Mouse (Mus musculus) C2C12 (cell line): ENCODE results near the gene G6pc3. TPM values are rescaled to one million over a fixed set of nuclear protein-coding genes. Genes with fewer than 3 reads are reported as not detected.

ENCODE experiments used
- H3K27me3 ChIP-seq: one replicate; pipeline ENCODE4 v1.6.1; 2011; ENCODE audit not compliant: control insufficient read depth, insufficient read depth, insufficient read length
- H3K36me3 ChIP-seq: one replicate; pipeline ENCODE4 v1.6.1; 2011; ENCODE audit not compliant: control insufficient read depth, insufficient read depth
- H3K4me3 ChIP-seq: one replicate; pipeline ENCODE4 v1.5.1; 2011; ENCODE audit warnings: mild to moderate bottlenecking, control low read depth; ENCODE audit not compliant: poor library complexity, insufficient read depth, severe bottlenecking
- H3K79me2 ChIP-seq: one replicate; pipeline ENCODE4 v1.6.1; 2011; ENCODE audit not compliant: control insufficient read depth, insufficient read depth
- H3K79me3 ChIP-seq: one replicate; pipeline ENCODE4 v1.6.1; 2011; ENCODE audit warnings: low read depth, control low read depth
- H3ac ChIP-seq: one replicate; pipeline ENCODE3; 2011; ENCODE audit warnings: low read depth; ENCODE audit not compliant: control insufficient read depth, insufficient read length
- CEBPB ChIP-seq: IDR thresholded peaks from one replicate; pipeline ENCODE4 v1.6.1; 2011; ENCODE audit warnings: low read depth, mild to moderate bottlenecking, control low read depth, moderate library complexity
- CTCF ChIP-seq: IDR thresholded peaks from one replicate; pipeline ENCODE4 v1.5.1; 2011; ENCODE audit not compliant: control insufficient read depth, insufficient read depth, insufficient read length
- FOSL1 ChIP-seq: IDR thresholded peaks from one replicate; pipeline ENCODE4 v1.8.0; 2011; ENCODE audit warnings: mild to moderate bottlenecking, low read length; ENCODE audit not compliant: poor library complexity, insufficient read depth, severe bottlenecking
- MAX ChIP-seq: IDR thresholded peaks from one replicate; pipeline ENCODE4 v1.6.1; 2011; ENCODE audit warnings: mild to moderate bottlenecking, control low read depth
- MYOD1 ChIP-seq: IDR thresholded peaks from one replicate; pipeline ENCODE4 v1.6.1; 2011; ENCODE audit warnings: low read depth; ENCODE audit not compliant: control insufficient read depth, insufficient read length
- MYOG ChIP-seq: IDR thresholded peaks from one replicate; pipeline ENCODE4 v1.6.1; 2011; ENCODE audit not compliant: control insufficient read depth, insufficient read length; ENCODE audit errors: extremely low read depth
- USF1 ChIP-seq: IDR thresholded peaks from one replicate; pipeline ENCODE4 v1.6.1; 2011; ENCODE audit warnings: low read depth, mild to moderate bottlenecking, control low read depth, moderate library complexity
- polyA plus RNA-seq: library from polyadenylated mRNA; unstranded; fragments of >200 nt; fragmentation: generic; extraction: Trizol; gene quantifications from one replicate; pipeline ENCODE4 v1.2.1, GENCODE M21; 2012; ENCODE audit warnings: missing spikeins

G6pc3 gene
- polyA plus RNA-seq, 1 experiment = 40.4 TPM

DNA sequence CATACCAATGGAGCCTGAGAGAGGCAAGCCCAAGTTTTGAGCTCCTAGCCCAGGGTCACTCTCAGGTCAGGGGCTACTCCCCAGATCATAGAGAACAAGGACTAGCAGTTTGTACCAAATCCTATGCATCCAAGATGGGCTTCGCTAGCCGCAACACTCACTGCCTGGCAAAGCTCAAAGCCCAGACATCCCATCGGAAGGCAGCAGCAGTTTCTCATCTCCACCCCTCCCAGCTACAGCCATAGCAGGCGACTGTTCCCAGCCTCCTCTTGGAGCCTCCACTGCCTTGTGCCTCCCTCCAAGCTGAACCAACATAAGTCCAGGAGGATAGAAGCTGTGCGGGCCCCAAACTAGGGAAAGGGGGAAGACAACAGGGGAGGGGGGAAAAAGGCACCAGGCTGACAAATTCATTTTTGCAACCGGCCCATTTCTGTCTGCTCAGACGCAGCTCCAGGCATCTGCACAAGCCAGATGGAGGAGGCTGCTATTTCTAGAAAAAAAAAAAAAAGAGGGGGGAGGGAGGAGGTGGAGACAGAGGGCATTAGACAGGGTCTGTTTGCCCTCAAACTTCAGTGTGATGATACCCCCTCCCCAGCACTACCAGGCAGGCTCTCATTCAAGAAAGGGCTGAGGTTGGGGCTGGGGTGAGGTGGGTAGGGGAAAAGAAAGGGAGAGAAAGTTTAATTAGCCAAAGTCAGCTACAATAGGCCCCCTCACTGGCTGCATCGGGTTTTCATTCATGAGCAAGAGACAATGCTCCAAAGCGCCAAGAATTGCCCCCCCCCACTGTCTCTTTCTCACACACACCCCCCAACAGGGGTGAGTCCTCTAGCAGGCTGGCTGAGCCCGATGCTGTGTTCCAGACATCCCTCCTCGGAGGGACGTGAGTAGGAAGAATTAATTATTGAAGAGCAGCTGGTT, 38.1 kb downstream of the G6pc3 start:
- H3K4me3 ChIP-seq = no peak overlapping the region
- H3K36me3 ChIP-seq = no peaks in the 10 kb centered on the region
- H3K79me2 ChIP-seq = no peaks in the 10 kb centered on the region
- no peak overlapping the region for H3ac ChIP-seq
- H3K79me3 ChIP-seq = peaks cover 2% of the 10 kb centered on the region
- TF ChIP-seq USF1 (no peak), FOSL1 (no peak), MYOG (no peak), CTCF (no peak), CEBPB (no peak), MAX (no peak), MYOD1 (no peak)
- H3K27me3 ChIP-seq = no peaks in the 10 kb centered on the region

DNA sequence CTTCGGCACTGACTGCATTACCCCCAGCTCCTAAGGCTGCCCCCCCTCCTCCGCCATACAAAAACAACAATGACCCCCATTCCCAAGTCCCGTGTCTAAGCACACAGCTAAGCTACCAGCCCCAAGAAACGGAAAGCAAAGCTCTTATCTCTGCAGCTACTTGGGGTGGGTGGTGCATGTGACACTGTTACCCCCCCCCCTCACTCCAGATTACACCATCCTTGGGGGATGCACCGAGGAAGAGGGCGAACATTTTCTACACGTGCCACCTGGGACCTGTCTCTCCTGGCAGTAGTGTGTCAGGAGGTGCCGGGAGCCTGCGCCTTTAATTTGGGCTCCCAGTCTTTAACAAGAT, 38.7 kb downstream of the G6pc3 start:
- Histone ChIP-seq H3K36me3 (no peaks in the 10 kb centered on the region), H3K79me3 (peaks cover 2% of the 10 kb centered on the region), H3K4me3 (no peak overlapping the region)

DNA sequence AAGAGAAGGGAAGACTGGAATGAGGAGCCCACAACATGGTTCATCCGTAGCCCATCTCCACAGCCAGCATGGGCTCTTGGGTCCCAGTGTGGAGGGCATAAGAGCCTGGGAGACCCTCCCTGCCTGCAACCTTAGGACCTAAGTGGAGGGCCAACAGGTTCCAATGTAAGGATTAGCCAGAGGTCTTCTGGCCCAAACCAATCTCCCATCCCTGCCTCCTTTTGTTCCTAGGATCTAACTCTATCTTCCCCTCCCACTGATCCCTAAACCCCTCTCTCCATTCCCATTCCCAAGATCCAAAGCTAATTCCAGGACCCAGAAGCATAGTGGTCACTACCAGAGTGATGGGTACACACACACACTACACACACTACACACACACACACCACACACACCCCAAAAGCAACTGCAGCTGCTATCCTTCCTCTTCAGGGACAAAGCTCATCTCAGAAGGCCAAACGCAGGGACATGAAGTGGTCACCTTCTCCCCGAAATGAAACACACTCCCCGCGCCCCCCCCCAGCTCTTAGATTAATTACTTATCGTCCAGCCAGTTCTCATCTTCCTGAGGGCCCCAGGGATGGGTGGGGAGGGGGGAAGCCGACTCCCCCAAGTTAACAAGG, 39.3 kb downstream of the G6pc3 start:
- Histone ChIP-seq H3K79me2 (no peaks in the 10 kb centered on the region), H3K27me3 (no peaks in the 10 kb centered on the region), H3K4me3 (peak overlapping the region; percentile 53), H3ac (peak overlapping the region; percentile 16), H3K36me3 (no peaks in the 10 kb centered on the region), H3K79me3 (peaks cover 2% of the 10 kb centered on the region)
- TF ChIP-seq FOSL1 = no peak
- no peak for TF ChIP-seq MAX
- no peak for TF ChIP-seq CEBPB
- TF ChIP-seq MYOD1 = no peak
- no peak for TF ChIP-seq USF1
- no peak for TF ChIP-seq MYOG
- no peak for TF ChIP-seq CTCF

More for the DNA sequence above, 38.7 kb downstream of the G6pc3 start:
- Histone ChIP-seq H3K27me3 (no peaks in the 10 kb centered on the region), H3K79me2 (no peaks in the 10 kb centered on the region), H3ac (no peak overlapping the region)
- TF ChIP-seq CEBPB = no peak
- no peak for TF ChIP-seq MYOD1
- no peak for TF ChIP-seq CTCF
- no peak for TF ChIP-seq MYOG
- no peak for TF ChIP-seq FOSL1
- TF ChIP-seq USF1 = no peak
- TF ChIP-seq MAX = no peak

DNA sequence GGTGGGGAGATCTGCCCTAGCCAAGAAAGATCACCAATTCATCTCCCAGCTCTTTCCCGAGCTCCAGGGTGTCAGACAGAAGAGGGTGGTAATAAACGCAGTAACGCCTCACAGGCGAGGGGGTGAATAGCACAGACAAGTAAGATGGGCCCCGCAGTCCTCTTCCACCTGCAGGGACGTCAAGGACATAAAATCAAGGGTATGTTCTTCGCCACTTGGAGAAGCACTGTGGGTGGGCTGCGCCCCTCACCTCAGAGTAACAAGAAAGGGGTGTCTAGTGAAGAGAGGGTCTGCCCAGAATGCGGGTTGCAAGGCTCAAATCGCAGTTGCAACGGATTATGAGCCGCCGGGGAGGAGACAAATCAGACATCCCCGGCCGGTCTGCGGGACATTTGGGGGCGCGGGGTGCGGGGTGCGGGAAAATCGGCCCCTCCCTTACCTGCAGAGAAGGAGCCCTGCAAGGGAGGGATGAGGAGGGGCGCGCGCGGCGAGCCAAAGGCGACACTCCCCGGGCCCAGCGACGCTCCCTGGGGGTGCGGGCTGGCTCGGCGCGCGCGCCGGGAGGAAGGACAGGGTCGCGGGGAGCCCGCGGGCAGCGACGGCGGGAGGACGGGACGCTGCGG, 40.0 kb downstream of the G6pc3 start:
- Histone ChIP-seq H3K27me3 (no peaks in the 10 kb centered on the region), H3K36me3 (no peaks in the 10 kb centered on the region), H3K79me2 (no peaks in the 10 kb centered on the region), H3K79me3 (peaks cover 2% of the 10 kb centered on the region), H3K4me3 (peak overlapping the region; percentile 53), H3ac (peak overlapping the region; percentile 81)
- TF ChIP-seq CTCF = no peak
- no peak for TF ChIP-seq MYOG
- no peak for TF ChIP-seq CEBPB
- TF ChIP-seq FOSL1 = no peak
- TF ChIP-seq MAX = no peak
- no peak for TF ChIP-seq USF1
- TF ChIP-seq MYOD1 = no peak

DNA sequence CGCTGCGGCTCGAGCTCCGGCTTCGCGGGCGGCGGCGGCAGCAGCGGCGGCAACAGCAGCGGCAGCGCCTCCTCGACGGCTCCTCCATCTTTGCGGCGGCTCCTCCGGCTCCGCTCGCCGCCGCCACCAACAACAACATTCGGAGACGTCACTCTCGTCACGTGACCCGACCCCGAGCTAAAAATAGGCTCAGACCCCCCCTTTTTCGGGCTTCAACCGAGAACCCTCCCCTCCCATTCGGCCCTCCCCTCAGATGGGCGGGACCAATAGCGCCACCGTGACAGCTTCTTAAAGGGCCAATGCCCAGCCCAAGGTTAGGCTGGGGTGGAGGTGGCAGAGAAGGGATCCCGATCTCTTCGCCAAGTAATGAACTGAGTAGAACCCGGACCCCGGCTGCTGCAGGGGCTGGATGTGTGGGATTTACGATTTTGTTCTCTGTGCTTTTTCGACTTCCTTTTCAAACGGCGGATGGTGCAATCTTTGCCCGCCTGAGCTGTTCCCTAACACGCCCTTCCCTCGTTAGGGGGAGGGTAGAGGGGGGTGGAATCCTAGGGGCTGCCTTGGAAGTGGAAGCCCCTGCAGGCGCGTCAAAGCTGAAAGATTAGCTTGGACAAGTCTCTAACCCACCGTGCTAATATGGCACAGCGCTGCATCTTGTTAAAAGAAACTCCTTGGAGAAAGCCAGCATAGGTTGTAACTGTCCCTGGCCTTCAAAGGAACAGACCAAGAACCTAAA, 40.8 kb downstream of the G6pc3 start, which contains the start of gene Hdac5:
Gene Hdac5 (minus strand): TSS at position 161 of the 736 bp plus-strand sequence.
- TF ChIP-seq FOSL1 (no peak), CEBPB (peak; percentile 25), MYOG (no peak), MAX (no peak), CTCF (no peak), USF1 (peak; percentile 94)
- peaks cover 2% of the 10 kb centered on the region for H3K79me3 ChIP-seq
- H3K36me3 ChIP-seq = no peaks in the 10 kb centered on the region
- H3K4me3 ChIP-seq = peak within 1 kb of the TSS; percentile 53
- no peaks in the 10 kb centered on the region for H3K27me3 ChIP-seq
- H3K79me2 ChIP-seq = no peaks in the 10 kb centered on the region
- peak within 1 kb of the TSS; percentile 81 for H3ac ChIP-seq
